Mouse (Mus musculus) stomach, embryonic 16.5 days (tissue): ENCODE results near the gene Naaladl2. TPM values are rescaled to one million over a fixed set of nuclear protein-coding genes. Genes with fewer than 3 reads are reported as not detected.

ENCODE experiments used
- ATAC-seq: fragments of 200-750 bp; cut with Nextera tagmentation; 2 replicates; pipeline ENCODE4 v1.8.0; 2017; ENCODE audit warnings: moderate number of reproducible peaks, moderate TSS enrichment; ENCODE audit not compliant: insufficient read depth, low FRiP score
- H3K27ac ChIP-seq: fragments of 300-500 bp; sonication (generic); 2 replicates; pipeline ENCODE4 v1.5.1; 2014; ENCODE audit warnings: low read length
- H3K27me3 ChIP-seq: fragments of 300-500 bp; sonication (generic); 2 replicates; pipeline ENCODE4 v1.6.1; 2014; ENCODE audit warnings: low read length, control low read depth, mixed read lengths; ENCODE audit not compliant: control insufficient read depth, insufficient read depth
- H3K36me3 ChIP-seq: fragments of 300-500 bp; sonication (generic); 2 replicates; pipeline ENCODE4 v1.6.1; 2014; ENCODE audit warnings: low read length; ENCODE audit not compliant: control insufficient read depth, insufficient read depth
- H3K4me1 ChIP-seq: fragments of 300-500 bp; sonication (generic); 2 replicates; pipeline ENCODE4 v1.6.1; 2014; ENCODE audit warnings: low read length, control low read depth, mixed read lengths; ENCODE audit not compliant: control insufficient read depth, insufficient read depth
- H3K4me2 ChIP-seq: fragments of 300-500 bp; sonication (generic); 2 replicates; pipeline ENCODE4 v1.6.1; 2014; ENCODE audit warnings: low read depth, low read length, mixed read lengths
- H3K4me3 ChIP-seq: fragments of 300-500 bp; sonication (generic); replicated peaks from 2 replicates; pipeline ENCODE4 v1.5.1; 2014; ENCODE audit warnings: mild to moderate bottlenecking, low read length
- H3K9ac ChIP-seq: fragments of 300-500 bp; sonication (generic); 2 replicates; pipeline ENCODE4 v1.6.1; 2014; ENCODE audit warnings: low read length
- H3K9me3 ChIP-seq: fragments of 300-500 bp; sonication (generic); replicated peaks from 2 replicates; pipeline ENCODE4 v1.6.1; 2016; ENCODE audit warnings: low read length, control low read depth; ENCODE audit not compliant: control insufficient read depth
- WGBS: fragments of 180-500 bp; shearing (Covaris S2); extraction: QIAGEN DNeasy Blood & Tissue Kit; methylation state at CpG from one replicate; pipeline ENCODE4 v1.1.7; 2014; 5-methylcytosine and 5-hydroxymethylcytosine counted together
- polyA plus RNA-seq: library from polyadenylated mRNA; unstranded; fragments of >200 nt; fragmentation: Nextera tagmentation; extraction: Ambion mirVana; gene quantifications from 2 replicates; pipeline ENCODE4 v1.2.1, GENCODE M21; 2015

Naaladl2 gene
- polyA plus RNA-seq: 4.6 and 7.5 TPM in 2 replicates

DNA sequence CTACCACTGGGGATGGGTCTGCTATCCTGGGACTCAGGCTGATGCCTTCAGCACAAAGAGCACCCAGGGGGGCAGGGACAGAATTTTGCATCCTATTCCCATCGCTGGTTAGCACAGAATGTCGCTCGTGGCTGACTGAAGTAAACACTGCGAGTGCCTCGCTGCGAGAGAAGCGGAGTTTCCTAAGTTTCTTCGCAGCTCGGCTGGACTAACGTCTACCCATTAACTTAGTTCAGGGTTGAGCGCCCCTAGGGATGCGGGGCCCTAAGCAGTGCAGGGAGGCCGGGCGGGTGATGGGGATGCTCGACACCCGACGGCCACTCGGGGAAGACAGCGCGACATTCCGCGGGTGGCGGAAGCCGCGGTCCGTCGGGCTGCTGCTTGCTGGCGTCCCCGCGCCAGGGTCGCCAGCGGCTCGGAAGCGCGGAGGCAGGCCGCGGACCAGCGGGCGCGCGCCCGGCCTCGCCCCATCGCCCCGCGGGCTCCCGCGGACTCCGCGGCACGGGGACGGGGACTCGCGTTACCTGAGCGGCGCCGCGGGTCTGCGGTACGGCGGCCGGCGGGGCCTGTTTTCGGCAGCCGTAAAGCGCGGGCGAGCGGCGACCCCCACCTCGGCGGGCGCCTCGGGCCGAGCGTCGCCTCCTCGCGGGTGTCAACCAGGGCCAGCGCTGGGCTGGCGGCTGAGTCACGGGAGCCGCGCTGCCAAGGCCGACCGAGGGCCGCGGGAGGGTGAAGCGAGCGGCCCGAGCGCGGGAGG is at the start of gene Naaladl2:
Gene Naaladl2, minus strand, starts transcription at position 707 of the 757 bp plus-strand sequence.
- Histone ChIP-seq H3K9ac (peak within 1 kb of the TSS; percentile 82), H3K4me1 (peaks cover 4% of the 10 kb centered on the region; the same call in 1 of the 2 replicates), H3K4me2 (peak within 1 kb of the TSS; percentile 62), H3K27me3 (no peaks in the 10 kb centered on the region), H3K36me3 (no peaks in the 10 kb centered on the region), H3K27ac (peak within 1 kb of the TSS; percentile 17; the same call in 1 of the 2 replicates), H3K9me3 (no peaks in the 10 kb centered on the region), H3K4me3 (peak within 1 kb of the TSS; percentile 61)
- WGBS: under 1% methylated on average over 84 of the region's 93 CpGs
- peak; percentile 90 for ATAC-seq

DNA sequence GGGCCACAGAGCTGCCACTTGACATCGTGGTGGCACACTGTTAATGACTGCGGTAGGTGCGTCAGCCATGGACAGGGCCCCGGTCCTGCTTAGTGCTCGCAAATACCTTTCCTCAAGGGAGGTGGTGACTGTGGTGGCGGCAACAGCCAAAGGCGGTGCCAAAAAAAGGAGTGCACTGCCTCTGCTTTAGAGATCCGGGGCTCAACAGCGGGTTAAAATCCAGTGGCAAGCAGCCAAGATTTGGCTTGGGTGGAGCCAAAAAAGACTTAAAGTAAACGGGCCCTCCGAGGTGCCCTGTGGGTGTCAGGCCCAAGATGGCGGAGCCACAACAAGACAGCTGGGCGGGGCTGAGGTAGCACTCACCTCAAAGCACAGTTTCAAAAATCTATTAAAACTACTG is 7.7 kb upstream of the Naaladl2 start:
- ATAC-seq: no peak
- Histone ChIP-seq H3K27me3 (no peaks in the 10 kb centered on the region), H3K4me2 (no peak overlapping the region), H3K9me3 (peaks cover 8% of the 10 kb centered on the region), H3K27ac (no peak overlapping the region), H3K4me3 (no peak overlapping the region), H3K9ac (no peak overlapping the region), H3K36me3 (no peaks in the 10 kb centered on the region), H3K4me1 (no peaks in the 10 kb centered on the region)
- 94% methylated on average over 13 of the region's 13 CpGs for WGBS

DNA sequence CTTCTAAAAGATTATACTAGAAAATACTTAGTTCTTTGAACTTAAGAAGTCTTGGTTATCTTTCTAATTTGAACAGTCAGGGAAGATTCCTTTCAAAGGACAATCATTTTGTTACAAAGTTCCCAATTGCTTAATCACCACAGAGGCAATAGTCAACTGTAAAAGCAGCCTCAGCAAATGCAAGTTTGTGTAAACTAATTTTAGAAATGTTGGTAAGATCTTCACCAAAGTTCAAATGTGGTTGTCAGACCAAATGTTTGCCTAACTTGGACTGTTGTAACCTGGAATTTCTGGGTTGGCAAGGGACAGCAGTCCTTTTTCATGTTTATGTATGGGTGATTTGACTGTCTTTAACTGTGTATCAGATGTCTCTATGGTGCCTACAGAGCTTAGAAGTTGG is 3.2 kb upstream of the Naaladl2 start:
- Histone ChIP-seq H3K9ac (no peak overlapping the region), H3K4me1 (peaks cover 4% of the 10 kb centered on the region; the same call in 1 of the 2 replicates), H3K4me2 (no peak overlapping the region), H3K4me3 (no peak overlapping the region), H3K9me3 (no peaks in the 10 kb centered on the region; the same call in none of the 2 replicates), H3K27me3 (no peaks in the 10 kb centered on the region), H3K36me3 (no peaks in the 10 kb centered on the region), H3K27ac (no peak overlapping the region)
- no peak for ATAC-seq

DNA sequence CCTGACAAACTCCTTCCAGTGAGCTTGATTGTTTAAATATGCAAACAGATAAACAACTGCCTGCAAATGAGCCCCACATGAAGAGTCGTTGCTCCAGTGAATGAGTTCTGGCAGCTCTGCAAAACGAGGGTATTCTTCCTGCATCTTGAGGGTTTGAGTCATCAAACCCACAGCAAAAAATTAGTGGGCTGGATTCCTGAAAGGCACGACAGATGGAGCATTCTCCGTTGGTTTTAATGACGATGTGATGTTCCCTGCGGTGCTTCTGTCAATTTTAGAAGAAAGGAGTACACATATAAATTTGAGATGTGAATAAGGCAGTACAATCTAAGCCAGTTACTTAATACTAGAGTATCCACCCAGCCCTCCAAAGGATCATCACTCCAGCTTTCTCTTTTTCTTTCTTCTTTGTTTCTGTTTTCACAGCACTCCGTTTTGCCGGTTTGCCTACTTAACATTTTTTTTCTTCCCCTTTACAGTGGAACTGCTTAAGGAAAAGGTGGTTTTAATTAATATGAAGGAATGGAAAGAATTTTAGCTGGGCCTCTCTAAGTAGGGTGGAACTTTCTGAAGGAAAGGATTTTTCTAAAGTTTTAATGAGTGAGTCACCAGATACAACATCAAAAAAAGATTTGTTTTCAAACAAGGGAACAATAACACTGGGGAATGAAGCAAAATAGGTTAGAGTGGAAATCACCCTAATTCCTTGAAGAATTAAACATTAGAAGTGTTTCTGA is 1.1 kb upstream of the Naaladl2 start:
- Histone ChIP-seq H3K4me2 (no peak overlapping the region), H3K27ac (no peak overlapping the region)
- no peak for ATAC-seq

DNA sequence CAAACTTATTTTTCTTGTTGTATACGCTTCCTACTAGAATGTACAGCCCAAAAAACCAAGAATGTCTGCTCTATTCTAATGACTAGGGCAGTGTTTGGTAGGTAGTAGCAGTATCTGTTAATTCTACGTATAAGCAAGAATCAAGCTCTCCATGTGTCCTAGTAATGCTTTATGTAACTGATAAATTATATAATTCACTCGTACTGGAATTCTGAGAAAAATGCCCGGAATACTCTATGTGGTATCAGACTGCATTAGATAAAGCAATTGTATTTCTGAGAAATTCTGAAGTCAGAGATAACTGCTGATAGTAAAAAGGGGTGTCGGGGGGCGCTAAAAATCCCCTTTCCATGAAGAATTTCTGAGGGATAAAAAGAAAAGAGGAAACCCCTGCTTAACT is 950 bp downstream of the Naaladl2 start:
- peak overlapping the region; percentile 61 for H3K4me3 ChIP-seq
- H3K27me3 ChIP-seq: no peaks in the 10 kb centered on the region
- no peaks in the 10 kb centered on the region for H3K9me3 ChIP-seq
- peak overlapping the region; percentile 62 for H3K4me2 ChIP-seq
- WGBS: 39% methylated on average over 6 of the region's 6 CpGs
- H3K4me1 ChIP-seq: peaks cover 4% of the 10 kb centered on the region; the same call in 1 of the 2 replicates
- H3K9ac ChIP-seq: peak overlapping the region; percentile 82
- H3K27ac ChIP-seq: peak overlapping the region; percentile 17; the same call in 1 of the 2 replicates
- no peaks in the 10 kb centered on the region for H3K36me3 ChIP-seq
- no peak for ATAC-seq

More for the DNA sequence above, 1.1 kb upstream of the Naaladl2 start:
- H3K9ac ChIP-seq: no peak overlapping the region
- no peaks in the 10 kb centered on the region; the same call in 1 of the 2 replicates for H3K9me3 ChIP-seq
- H3K36me3 ChIP-seq: no peaks in the 10 kb centered on the region
- WGBS: 36% methylated on average over 8 of the region's 8 CpGs
- H3K4me3 ChIP-seq: no peak overlapping the region
- peaks cover 4% of the 10 kb centered on the region; the same call in 1 of the 2 replicates for H3K4me1 ChIP-seq
- no peaks in the 10 kb centered on the region for H3K27me3 ChIP-seq

DNA sequence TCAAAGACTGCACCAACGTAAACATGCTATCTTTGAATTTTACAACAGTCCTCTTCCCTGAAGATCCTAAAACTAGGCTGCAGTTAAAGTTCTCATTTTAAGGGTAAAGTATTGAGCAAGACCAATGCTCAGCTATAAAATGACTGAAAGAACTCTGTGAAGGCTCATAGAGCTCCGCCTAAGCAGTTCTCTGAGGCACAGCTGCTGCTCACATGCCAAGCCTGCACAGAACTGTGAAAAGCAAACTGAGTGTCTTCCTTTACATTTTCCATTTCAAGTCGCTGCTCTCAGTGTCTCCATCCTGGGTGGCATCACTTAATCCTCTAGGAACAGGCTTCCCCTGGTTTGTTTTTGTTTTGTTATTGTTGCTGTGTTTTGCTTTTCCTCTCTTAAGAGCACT is 12.2 kb downstream of the Naaladl2 start:
- Histone ChIP-seq H3K27ac (no peak overlapping the region), H3K36me3 (no peaks in the 10 kb centered on the region), H3K4me1 (no peaks in the 10 kb centered on the region), H3K4me3 (no peak overlapping the region), H3K9ac (no peak overlapping the region), H3K9me3 (no peaks in the 10 kb centered on the region), H3K27me3 (no peaks in the 10 kb centered on the region), H3K4me2 (no peak overlapping the region)
- 52% methylated on average over 3 of the region's 3 CpGs for WGBS
- ATAC-seq: no peak

DNA sequence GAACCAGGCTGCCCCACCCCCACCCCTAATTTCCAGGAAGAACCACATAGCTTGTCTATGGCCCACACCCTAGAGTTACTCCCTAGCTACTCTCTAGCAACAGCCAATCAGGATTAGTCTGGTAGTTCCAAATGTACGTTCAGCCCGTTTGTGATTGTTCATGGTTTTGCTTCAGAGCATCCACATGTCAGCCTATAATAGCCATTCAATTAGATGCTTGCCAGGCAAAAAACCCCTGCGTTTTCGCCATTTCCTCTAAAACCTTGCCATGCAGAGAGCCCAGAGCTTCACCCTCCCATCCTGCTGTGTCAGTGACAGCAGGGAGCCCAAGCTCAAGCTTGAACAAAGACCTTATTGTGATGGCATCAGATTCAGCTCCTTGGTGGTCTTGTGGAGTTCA is 16.2 kb downstream of the Naaladl2 start:
- no peaks in the 10 kb centered on the region for H3K36me3 ChIP-seq
- no peaks in the 10 kb centered on the region for H3K27me3 ChIP-seq
- H3K9me3 ChIP-seq: no peaks in the 10 kb centered on the region
- no peak overlapping the region for H3K4me2 ChIP-seq
- WGBS: 66% methylated on average over 4 of the region's 4 CpGs
- no peaks in the 10 kb centered on the region for H3K4me1 ChIP-seq
- no peak overlapping the region for H3K9ac ChIP-seq
- H3K4me3 ChIP-seq: no peak overlapping the region
- no peak for ATAC-seq
- no peak overlapping the region for H3K27ac ChIP-seq

DNA sequence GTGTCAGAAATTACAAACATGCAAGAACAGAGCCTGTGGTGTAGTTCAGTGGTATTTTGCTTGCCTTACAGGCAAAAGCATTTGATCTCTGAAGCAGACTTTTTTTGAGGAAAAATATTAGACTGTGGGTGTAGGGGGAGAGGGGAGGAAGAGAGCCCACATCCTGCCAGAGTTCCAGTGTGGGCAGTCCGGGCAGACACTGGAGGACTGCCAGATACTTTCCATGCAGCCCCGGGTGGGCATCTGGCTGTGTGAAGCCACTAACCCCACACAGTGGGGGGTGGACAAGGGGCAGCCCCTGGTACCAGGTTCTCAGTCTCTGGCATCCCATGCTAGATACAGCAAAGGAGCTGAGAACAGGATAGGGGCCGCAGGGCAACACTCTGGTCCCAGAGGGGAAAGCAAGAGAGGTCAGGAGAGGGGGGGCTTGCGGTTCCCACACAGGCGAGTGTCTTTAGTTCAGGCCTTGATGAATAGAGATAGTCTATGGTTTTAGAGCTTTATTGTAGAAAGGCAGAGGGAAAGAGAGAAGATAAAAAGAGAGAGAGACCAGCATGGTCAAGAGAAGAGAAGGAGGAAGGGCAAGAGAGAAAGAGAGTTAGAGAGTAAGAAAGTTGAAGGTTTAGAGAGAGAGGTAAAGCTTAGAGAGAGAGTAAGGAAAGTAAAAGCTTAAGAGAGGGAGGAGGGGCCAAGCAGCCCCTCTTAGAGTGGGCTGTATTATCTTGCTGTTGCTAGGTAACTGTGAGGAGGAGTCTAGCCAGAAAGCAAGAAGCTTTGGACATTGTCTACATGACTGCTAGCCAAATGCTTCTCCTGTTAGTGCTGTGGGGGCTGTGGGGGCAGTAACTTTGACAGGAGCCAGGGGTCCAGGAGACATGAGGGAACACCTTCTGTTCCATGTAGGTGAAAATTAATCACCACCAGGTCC is 18.9 kb downstream of the Naaladl2 start:
- no peaks in the 10 kb centered on the region for H3K9me3 ChIP-seq
- no peaks in the 10 kb centered on the region for H3K4me1 ChIP-seq
- H3K36me3 ChIP-seq: no peaks in the 10 kb centered on the region
- no peak overlapping the region for H3K4me2 ChIP-seq
- ATAC-seq: no peak; the same call in 1 of the 2 replicates
- WGBS: 57% methylated on average over 5 of the region's 5 CpGs
- no peak overlapping the region for H3K27ac ChIP-seq
- H3K4me3 ChIP-seq: no peak overlapping the region
- H3K9ac ChIP-seq: no peak overlapping the region
- no peaks in the 10 kb centered on the region for H3K27me3 ChIP-seq
